Mouse (Mus musculus): Measurements from ENCODE around the gene Ptov1. TPM values are rescaled to one million over a fixed set of nuclear protein-coding genes. Genes with fewer than 3 reads are reported as not detected.

Ptov1 gene
- total RNA-seq, 1 experiment, result 144 TPM

DNA sequence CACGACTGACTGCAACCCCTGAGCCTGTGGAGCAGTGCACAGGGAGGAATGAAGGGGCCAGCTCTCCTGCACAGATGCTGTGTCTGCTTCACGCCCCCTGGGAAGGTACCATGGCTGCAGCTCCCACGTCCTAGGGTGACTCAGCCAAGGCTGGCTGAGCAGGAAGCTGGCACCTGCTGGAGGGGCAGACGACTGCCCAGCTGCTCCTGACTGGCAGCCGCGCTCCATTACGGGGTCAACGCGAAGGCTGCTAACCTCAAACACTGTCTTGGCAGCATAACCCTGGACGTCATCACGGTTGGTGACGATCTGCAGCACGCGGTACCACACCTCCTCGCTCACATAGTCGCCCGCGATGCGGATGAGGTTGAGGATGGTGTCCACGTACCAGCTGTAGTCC, 35.8 kb upstream of the Ptov1 start:
- Histone ChIP-seq H3K4me1 (ENCODE audit: control insufficient read depth in 2 of 2, insufficient read depth in 2 of 2, low read length in 2 of 2, poor library complexity in 1 of 2) (peaks cover 0 to 3% of the 10 kb centered on the region in 2 experiments; a peak in 1 of 4 replicates), H3K9me3 (ENCODE audit: control insufficient read depth, insufficient read depth, low read depth, low read length) (no peaks in the 10 kb centered on the region), H3K27ac (ENCODE audit: insufficient read depth, low read depth, low read length, poor library complexity, severe bottlenecking) (no peak overlapping the region), H3K36me3 (ENCODE audit: control insufficient read depth, insufficient read depth, low read length, poor library complexity, severe bottlenecking) (peaks cover 62% of the 10 kb centered on the region), H3K4me3 (ENCODE audit: insufficient read depth in 1 of 2, low read depth in 1 of 2, low read length in 2 of 2, poor library complexity in 1 of 2, severe bottlenecking in 1 of 2) (no peak overlapping the region), H3K9ac (ENCODE audit: insufficient read depth, low read depth, low read length, poor library complexity, severe bottlenecking) (no peak overlapping the region)
- in situ Hi-C loops (cut with MboI; ENCODE audit: low sequenced_read_pairs in 2 of 2, unreplicated experiment in 2 of 2), result no loop called here
- DNase-seq (ENCODE audit: low read depth, low spot score), result no peak
- TF ChIP-seq HCFC1 (IDR thresholded peaks at IDR 0.05; ENCODE audit: borderline replicate concordance, insufficient read depth, low read length), result no peak
- no peak for TF ChIP-seq ZC3H11A (IDR thresholded peaks at IDR 0.05; ENCODE audit: borderline replicate concordance, low read depth, low read length)
- TF ChIP-seq ZNF384 (IDR thresholded peaks at IDR 0.05; ENCODE audit: low read depth, low read length), result no peak
- TF ChIP-seq CHD2 (IDR thresholded peaks at IDR 0.05; ENCODE audit: low read depth, low read length), result no peak
- no peak for TF ChIP-seq MAFK (IDR thresholded peaks at IDR 0.05; ENCODE audit: insufficient read depth, low read depth, low read length)

DNA sequence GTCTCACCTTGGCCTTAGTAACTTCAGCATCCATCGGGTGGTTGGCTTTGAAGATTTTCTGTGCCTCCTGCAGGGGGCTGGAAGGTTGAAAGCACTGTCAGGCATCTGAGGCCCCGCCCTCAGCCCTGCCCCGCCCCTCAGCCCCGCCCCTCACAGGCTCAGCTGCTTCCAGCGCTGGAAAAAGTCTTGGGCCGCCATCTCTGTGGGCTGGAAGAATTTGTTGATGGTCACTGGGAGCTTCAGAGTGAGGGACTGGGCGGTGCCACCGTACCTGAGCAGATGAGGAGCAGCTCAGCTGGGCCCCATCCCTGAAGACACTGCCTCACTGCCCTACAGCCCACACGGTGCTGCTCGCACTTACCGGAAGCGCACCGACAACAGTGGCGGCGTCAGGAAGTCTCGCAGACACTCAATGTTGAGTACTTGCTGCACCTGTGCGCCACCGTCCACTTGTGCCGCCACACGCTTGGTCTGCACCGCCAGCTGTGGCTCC, 31.7 kb upstream of the Ptov1 start:
- peak overlapping the region; percentile 63; the same call in 1 of the 2 replicates for H3K9ac ChIP-seq (ENCODE audit: insufficient read depth, low read depth, low read length, poor library complexity, severe bottlenecking)
- in situ Hi-C loops (cut with MboI; ENCODE audit: low sequenced_read_pairs in 2 of 2, unreplicated experiment in 2 of 2), result no loop called here
- no peak overlapping the region for H3K27ac ChIP-seq (ENCODE audit: insufficient read depth, low read depth, low read length, poor library complexity, severe bottlenecking)
- H3K4me1 ChIP-seq (ENCODE audit: control insufficient read depth in 2 of 2, insufficient read depth in 2 of 2, low read length in 2 of 2, poor library complexity in 1 of 2), result peaks cover 0 to 10% of the 10 kb centered on the region in 2 experiments; a peak in 1 of 4 replicates
- DNase-seq (ENCODE audit: low read depth, low spot score), result peak; percentile 64
- peak overlapping the region; percentile 53 to 58 for H3K4me3 ChIP-seq (ENCODE audit: insufficient read depth in 1 of 2, low read depth in 1 of 2, low read length in 2 of 2, poor library complexity in 1 of 2, severe bottlenecking in 1 of 2)
- H3K9me3 ChIP-seq (ENCODE audit: control insufficient read depth, insufficient read depth, low read depth, low read length), result no peaks in the 10 kb centered on the region
- TF ChIP-seq MAFK (IDR thresholded peaks at IDR 0.05; ENCODE audit: insufficient read depth, low read depth, low read length) (no peak), HCFC1 (IDR thresholded peaks at IDR 0.05; ENCODE audit: borderline replicate concordance, insufficient read depth, low read length) (no peak), CHD2 (IDR thresholded peaks at IDR 0.05; ENCODE audit: low read depth, low read length) (no peak), ZNF384 (IDR thresholded peaks at IDR 0.05; ENCODE audit: low read depth, low read length) (no peak), ZC3H11A (IDR thresholded peaks at IDR 0.05; ENCODE audit: borderline replicate concordance, low read depth, low read length) (no peak)
- H3K36me3 ChIP-seq (ENCODE audit: control insufficient read depth, insufficient read depth, low read length, poor library complexity, severe bottlenecking), result peaks cover 43% of the 10 kb centered on the region

DNA sequence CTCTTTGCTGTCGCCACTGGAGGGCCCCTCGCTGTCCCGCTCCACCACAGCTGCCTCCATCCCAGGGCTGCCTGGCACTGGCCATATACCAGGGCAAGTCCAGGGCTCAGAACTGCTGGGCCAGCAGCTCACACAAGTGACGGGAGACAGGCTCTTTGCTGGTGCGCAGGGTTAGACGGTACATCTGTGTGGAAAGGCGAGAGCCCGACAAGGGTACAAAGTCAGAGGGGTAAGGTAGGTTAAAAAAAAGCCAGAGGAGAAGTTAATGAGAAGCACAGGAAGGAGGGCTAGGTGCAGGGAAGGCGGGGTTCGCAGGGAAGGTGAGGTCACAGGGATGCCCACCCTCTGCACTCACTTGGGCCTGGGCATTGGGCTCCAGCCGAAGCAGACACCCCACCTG, 31.0 kb upstream of the Ptov1 start:
- Histone ChIP-seq H3K9ac (ENCODE audit: insufficient read depth, low read depth, low read length, poor library complexity, severe bottlenecking) (no peak overlapping the region), H3K36me3 (ENCODE audit: control insufficient read depth, insufficient read depth, low read length, poor library complexity, severe bottlenecking) (peaks cover 37% of the 10 kb centered on the region), H3K27ac (ENCODE audit: insufficient read depth, low read depth, low read length, poor library complexity, severe bottlenecking) (no peak overlapping the region), H3K4me1 (ENCODE audit: control insufficient read depth in 2 of 2, insufficient read depth in 2 of 2, low read length in 2 of 2, poor library complexity in 1 of 2) (peaks cover 0 to 10% of the 10 kb centered on the region in 2 experiments; a peak in 1 of 4 replicates), H3K9me3 (ENCODE audit: control insufficient read depth, insufficient read depth, low read depth, low read length) (no peaks in the 10 kb centered on the region), H3K4me3 (ENCODE audit: insufficient read depth in 1 of 2, low read depth in 1 of 2, low read length in 2 of 2, poor library complexity in 1 of 2, severe bottlenecking in 1 of 2) (no peak overlapping the region)
- DNase-seq (ENCODE audit: low read depth, low spot score), result no peak
- in situ Hi-C loops (cut with MboI; ENCODE audit: low sequenced_read_pairs in 2 of 2, unreplicated experiment in 2 of 2), result no loop called here
- TF ChIP-seq HCFC1 (IDR thresholded peaks at IDR 0.05; ENCODE audit: borderline replicate concordance, insufficient read depth, low read length), result no peak
- TF ChIP-seq ZC3H11A (IDR thresholded peaks at IDR 0.05; ENCODE audit: borderline replicate concordance, low read depth, low read length), result no peak
- no peak for TF ChIP-seq MAFK (IDR thresholded peaks at IDR 0.05; ENCODE audit: insufficient read depth, low read depth, low read length)
- TF ChIP-seq ZNF384 (IDR thresholded peaks at IDR 0.05; ENCODE audit: low read depth, low read length), result no peak
- TF ChIP-seq CHD2 (IDR thresholded peaks at IDR 0.05; ENCODE audit: low read depth, low read length), result no peak

DNA sequence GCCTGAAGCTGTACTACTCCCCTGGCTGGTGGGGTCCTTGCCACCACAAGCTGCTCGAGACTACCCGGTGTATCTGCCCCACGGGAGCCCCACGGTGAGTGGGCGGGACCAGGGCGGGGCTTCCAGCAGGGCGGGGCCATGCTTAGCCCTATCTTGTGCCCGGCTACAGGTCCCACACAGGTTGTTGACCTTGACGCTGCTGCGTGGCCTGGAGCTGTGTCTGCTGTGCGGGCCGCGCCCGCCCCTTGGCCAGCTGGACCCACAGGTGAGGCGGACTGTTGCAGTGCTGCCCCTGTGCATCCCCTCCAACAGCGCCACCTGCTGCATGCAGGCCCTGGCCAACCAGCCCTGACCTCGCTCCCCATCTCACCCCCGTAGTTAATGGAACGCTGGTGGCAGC, 29.0 kb upstream of the Ptov1 start:
- TF ChIP-seq MAFK (IDR thresholded peaks at IDR 0.05; ENCODE audit: insufficient read depth, low read depth, low read length) (no peak), ZNF384 (IDR thresholded peaks at IDR 0.05; ENCODE audit: low read depth, low read length) (no peak), ZC3H11A (IDR thresholded peaks at IDR 0.05; ENCODE audit: borderline replicate concordance, low read depth, low read length) (no peak), HCFC1 (IDR thresholded peaks at IDR 0.05; ENCODE audit: borderline replicate concordance, insufficient read depth, low read length) (no peak), CHD2 (IDR thresholded peaks at IDR 0.05; ENCODE audit: low read depth, low read length) (no peak)
- peaks cover 0 to 10% of the 10 kb centered on the region in 2 experiments; a peak in 1 of 4 replicates for H3K4me1 ChIP-seq (ENCODE audit: control insufficient read depth in 2 of 2, insufficient read depth in 2 of 2, low read length in 2 of 2, poor library complexity in 1 of 2)
- H3K4me3 ChIP-seq (ENCODE audit: insufficient read depth in 1 of 2, low read depth in 1 of 2, low read length in 2 of 2, poor library complexity in 1 of 2, severe bottlenecking in 1 of 2), result peak overlapping the region; percentile 18 to 25; a peak in 2 of 4 replicates
- peak overlapping the region; percentile 17; the same call in 1 of the 2 replicates for H3K9ac ChIP-seq (ENCODE audit: insufficient read depth, low read depth, low read length, poor library complexity, severe bottlenecking)
- no peak overlapping the region for H3K27ac ChIP-seq (ENCODE audit: insufficient read depth, low read depth, low read length, poor library complexity, severe bottlenecking)
- in situ Hi-C loops (cut with MboI; ENCODE audit: low sequenced_read_pairs in 2 of 2, unreplicated experiment in 2 of 2), result no loop called here
- H3K36me3 ChIP-seq (ENCODE audit: control insufficient read depth, insufficient read depth, low read length, poor library complexity, severe bottlenecking), result peaks cover 24% of the 10 kb centered on the region
- no peaks in the 10 kb centered on the region for H3K9me3 ChIP-seq (ENCODE audit: control insufficient read depth, insufficient read depth, low read depth, low read length)
- DNase-seq (ENCODE audit: low read depth, low spot score), result peak; percentile 40
